Mouse (Mus musculus) adrenal gland, postnatal 4 days (tissue): ENCODE results near the gene Coa3. TPM values are rescaled to one million over a fixed set of nuclear protein-coding genes. Genes with fewer than 3 reads are reported as not detected.
"Not testable (repeated sequence)": the region's sequence is repeated elsewhere in the genome, so short reads cannot be mapped to it uniquely, and the experiment has no call there.

Experiments
- DNase-seq, 2 experiments: peaks; one replicate each; pipeline ENCODE4 v3.0.0; 2021 to 2022; ENCODE audit warnings: low spot score in 2 of 2, mixed read lengths in 2 of 2
- long read RNA-seq, 2 experiments: library from polyadenylated mRNA; stranded (forward); transcript quantifications; one replicate each; pipeline ENCODE4 v2.0.0; 2021
- total RNA-seq, 2 experiments: library from RNA; stranded (reverse); gene quantifications; 2 replicates each; pipeline ENCODE4 v1.2.3; 2021

Gene Coa3
- total RNA-seq, result 10 to 100 TPM; 62.9 to 67.1 TPM
- long read RNA-seq, experiment 1, transcript Coa3-201 (2 exons, 886 nt), result major isoform, 109 of 114 reads
- long read RNA-seq, experiment 1, partial matches to known transcripts, result 0 of 114 reads
- long read RNA-seq, experiment 1, other reads (novel, unspliced or antisense), result 5 of 114 reads
- long read RNA-seq, experiment 2, transcript Coa3-201 (2 exons, 886 nt), result major isoform, 96 of 106 reads
- long read RNA-seq, experiment 2, partial matches to known transcripts, result 0 of 106 reads
- long read RNA-seq, experiment 2, other reads (novel, unspliced or antisense), result 10 of 106 reads

- peak; percentile 42 to 66 for DNase-seq
Measured at GRCm38 (mm10) chr11:101278223-101279192, at the start of gene Coa3, which contains the start of gene Cntd1. Gene Coa3 (minus strand): TSS chr11:101279114. Gene Cntd1 (plus strand): TSS chr11:101279012.

DNA sequence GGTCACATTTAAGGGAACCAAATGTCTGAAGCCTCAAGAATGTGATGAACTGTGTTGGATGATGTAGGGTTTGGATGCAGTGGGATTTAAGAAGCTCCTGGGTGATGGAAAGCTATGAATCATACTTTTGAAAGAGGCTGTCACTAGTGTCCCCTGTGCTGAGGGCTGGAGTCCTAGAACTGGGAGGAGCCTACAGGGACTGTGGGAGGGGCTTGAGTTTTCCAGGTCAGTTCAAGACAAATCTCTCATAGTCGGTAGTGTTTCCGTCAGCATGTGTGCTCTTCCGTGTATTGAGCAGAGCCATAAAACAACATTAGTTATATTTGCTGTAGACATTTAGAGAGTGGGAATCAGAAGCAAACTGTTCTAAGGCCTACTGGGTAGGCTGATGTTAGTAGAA is 48.4 kb upstream of the Coa3 start:
- no peak for DNase-seq

DNA sequence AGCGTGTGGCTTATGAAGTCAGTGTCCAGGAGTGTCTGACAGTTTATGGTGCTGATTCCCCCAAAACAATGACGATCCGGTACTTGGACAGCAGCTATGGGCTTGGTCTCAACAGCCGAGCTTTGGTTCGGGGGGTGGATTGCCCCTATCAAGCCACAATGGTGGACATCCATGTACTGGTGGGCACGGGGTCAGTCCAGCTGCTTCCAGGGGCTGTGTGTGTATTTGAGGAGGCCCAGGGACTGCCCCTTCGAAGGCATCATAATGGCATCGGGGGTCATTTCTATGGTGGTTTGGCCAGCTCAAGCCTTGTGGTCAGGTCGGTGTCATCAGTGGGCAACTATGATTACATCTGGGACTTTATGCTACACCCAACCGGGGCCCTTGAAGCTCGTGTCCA is 47.2 kb upstream of the Coa3 start:
- no peak for DNase-seq

GRCm38 (mm10) chr11:101325201-101325600 is 46.3 kb upstream of the Coa3 start:
- not testable (repeated sequence) for DNase-seq

DNA sequence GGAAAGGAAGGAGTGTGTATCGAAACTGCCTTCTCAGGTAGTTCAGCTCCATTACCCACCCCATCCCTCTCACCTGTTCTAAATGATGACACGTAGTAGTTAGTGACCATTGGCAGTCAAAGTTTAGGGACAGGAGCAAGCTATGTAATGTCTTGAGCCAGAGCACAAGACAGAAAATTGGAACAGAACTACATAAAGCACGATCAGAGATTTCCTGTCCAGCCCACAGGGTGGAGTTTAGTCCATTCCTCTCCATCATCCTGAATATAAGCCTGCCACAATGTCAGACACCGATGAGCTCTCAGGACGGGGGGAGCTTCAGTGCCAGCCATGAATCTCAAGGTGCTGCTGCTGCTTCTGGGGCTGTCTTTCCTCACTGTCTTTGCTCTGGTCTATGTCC is 45.8 kb upstream of the Coa3 start, which contains the start of gene Aoc2:
TSS of gene Aoc2 (plus strand) at position 301 of the 400 bp plus-strand sequence.
- DNase-seq, result no peak

GRCm38 (mm10) chr11:101323609-101324008 is 44.7 kb upstream of the Coa3 start:
- DNase-seq, result peak in 1 of 2 experiments; percentile 53

DNA sequence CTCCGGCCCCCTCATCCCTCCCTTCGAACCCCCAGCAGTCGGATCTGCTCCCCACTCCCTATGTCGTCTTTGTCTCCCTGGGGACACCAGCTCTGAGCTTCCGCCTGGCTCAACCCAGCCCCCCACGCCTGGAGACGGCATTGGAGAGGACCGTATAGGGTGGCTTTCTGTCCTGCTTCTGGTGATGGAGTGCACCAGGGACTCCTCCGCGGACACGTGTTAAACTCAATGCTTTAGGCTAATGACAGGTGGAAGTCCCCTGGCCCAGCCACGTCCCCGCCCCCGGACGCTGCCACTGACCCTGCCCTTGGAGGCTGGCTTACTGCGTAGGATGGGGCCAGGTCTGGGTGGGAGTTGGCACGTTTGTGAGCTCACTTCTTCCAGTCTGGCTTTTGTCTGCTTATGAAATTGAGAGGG is 37.6 kb upstream of the Coa3 start:
- no peak for DNase-seq

DNA sequence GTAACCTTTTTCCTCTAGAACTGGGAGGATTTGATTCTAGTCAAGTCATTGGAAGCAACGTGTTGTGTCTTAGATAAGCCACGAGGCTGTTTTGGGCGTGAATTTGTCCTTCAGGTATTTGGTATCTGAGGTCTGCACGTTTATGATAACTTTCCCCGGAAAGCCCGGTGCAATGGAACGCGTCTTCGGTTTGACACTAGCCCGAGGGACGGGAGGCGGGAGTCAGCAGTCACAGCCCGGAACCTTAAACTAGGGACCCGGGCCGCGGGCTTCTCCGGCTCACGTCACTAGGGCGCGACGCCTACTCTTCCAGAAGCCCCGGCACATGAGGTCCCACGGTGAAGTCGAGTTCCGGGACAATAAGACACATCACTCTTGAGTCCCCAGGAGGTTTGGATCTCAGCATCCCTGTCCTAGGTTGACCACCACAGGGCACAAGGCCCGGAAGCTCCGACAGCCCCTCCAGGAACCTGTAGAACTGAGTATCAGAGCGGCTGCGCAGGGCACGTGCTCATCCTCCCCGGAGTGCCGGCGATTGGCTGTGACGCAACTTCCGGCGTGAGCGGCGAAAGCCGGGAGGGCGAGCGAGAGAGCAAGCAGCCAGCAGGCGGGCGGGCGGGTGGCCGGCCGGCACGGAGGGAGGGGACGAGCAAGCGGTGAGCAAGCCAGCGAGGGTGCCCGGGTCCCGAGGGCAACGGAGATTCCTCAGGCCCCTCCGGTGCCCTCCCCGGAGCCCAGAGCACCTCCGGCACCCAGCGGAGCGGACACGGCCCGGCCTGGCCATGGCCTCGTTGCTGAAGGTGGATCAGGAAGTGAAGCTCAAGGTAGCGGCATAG is 37.0 kb upstream of the Coa3 start, which contains the start of gene Psme3:
TSS of gene Psme3 (plus strand) at position 549 of the 836 bp plus-strand sequence.
- peak; percentile 83 to 91 for DNase-seq

- no peak for DNase-seq
Measured at GRCm38 (mm10) chr11:101315082-101315650, 36.3 kb upstream of the Coa3 start.

DNA sequence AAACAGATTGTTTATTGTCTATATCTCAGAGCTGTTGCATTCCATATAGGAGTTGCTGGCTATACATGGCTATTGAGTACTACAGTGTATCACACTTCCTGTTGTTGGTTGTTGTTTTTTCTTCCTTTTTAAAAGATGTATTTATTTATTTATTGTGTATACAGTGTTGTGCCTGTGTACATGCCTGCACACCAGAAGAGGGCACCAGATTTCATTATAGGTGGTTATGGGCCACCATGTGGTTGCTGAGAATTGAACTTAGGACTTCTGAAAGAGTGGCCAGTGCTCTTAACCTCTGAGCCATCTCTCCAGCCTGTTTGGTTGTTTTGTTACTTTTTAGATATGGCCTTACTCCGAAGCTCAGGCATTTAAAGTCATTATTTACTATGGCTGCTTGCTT is 35.7 kb upstream of the Coa3 start:
- no peak for DNase-seq

DNA sequence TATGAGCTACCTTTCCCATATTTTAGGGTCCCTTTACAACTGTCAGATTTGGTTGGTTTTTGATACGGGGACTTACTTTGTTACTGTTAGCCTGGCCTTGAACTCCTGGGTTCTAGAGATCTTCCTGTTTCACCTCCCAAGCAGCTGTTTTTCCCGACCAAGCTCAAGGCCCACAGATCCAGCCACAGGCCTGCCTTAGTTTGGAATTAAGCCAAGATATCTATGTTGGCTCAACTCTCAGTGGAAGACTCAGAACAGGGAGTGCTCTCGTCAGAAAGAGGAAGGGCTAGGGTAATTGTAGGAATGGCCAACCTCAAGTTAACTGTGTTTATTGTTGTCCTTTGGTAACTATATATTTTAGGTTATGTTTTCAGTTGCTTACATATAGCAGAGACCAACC is 33.2 kb upstream of the Coa3 start:
- DNase-seq, result no peak

DNA sequence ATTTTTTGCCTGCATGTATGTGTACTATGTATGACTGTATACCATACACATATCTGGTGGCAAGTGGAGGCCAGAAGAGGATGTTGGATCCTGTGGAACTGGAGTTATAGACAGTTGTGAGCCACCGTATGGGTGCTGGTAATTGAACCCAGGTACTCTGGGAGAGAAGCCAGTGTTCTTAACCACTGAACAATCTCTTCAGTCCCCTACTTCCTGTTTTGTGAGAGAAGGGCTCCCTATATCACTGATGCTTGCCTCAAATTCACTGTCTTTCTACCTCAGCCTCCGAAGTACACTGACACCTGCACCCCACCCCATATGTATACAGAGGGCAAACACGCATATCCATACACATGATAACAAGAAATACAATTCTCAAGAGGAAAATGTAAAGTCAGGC is 32.2 kb upstream of the Coa3 start:
- DNase-seq, result no peak

- no peak for DNase-seq
Measured at GRCm38 (mm10) chr11:101307744-101308143, 28.8 kb upstream of the Coa3 start.

GRCm38 (mm10) chr11:101302004-101302798 is 23.3 kb upstream of the Coa3 start, which contains the start of gene Becn1:
Gene Becn1 (minus strand): TSS chr11:101302286.
- DNase-seq, result peak; percentile 91 to 96

DNA sequence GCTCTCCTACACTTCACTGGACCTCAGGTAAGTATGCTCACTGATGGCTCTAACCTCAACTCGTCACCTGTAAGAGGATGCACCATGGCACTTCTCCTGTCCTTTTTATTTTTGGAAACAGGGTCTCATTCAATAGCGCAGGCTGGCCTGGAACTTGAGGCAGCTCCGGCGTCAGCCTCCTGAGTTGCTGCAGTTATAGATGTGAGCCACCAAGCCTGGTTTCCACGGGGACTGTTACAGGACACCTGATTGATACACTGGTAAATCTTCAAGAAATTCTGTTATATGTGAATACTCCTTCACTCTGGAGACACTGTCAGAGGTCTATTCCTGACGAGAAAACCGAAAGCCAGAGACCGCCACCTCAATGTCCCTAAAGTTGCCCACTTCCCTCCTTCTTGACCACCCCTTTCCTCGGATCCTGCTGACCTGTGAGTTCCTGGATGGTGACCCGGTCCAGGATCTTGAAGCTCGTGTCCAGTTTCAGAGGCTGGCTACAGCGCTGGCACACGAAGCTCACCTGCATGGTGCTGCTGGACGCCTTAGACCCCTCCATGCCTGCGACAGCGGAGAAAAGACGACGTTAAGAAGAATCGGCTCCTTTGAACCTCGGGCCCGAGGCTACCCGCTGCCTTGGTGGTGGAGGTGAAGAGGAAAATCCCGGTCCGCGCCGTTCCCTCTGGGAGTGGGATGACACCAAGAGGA is 22.5 kb upstream of the Coa3 start:
- DNase-seq, result no peak

DNA sequence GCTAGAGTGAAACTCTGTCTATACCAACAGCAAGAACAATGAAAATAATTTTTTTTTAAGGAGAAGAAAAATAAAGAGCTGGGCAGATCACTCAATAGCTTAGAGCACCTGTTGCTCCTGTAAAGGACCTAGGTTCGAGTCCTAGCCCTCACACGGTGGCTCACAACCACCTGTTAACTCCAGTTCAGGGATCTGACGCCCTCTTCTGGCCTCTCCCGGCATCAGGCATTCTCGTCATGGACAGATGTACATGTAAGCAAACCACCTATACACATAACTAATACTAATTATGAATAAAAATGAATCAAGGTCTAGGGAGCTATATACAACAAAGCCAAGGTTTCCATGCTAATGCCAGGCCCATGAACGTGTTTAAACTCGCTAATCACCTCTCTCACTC is 22.0 kb upstream of the Coa3 start:
- no peak for DNase-seq

DNA sequence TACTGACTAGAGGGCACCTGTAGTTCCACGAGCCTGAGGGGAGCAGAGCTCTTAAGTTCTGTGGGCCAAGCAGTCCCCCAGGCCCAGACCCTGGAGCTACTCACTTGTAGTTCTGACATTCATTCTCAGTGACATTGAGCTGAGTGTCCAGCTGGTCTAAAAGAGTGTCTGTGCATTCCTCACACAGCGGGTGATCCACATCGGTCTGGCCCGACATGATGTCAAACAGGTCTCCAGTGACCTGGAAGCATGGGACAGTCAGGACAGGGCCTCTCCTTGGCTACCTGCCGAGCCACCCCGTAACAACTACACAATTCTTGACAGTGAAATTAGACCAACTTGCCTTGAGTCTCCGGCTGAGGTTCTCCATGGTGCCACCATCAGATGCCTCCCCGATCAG is 16.3 kb upstream of the Coa3 start:
- no peak for DNase-seq

DNA sequence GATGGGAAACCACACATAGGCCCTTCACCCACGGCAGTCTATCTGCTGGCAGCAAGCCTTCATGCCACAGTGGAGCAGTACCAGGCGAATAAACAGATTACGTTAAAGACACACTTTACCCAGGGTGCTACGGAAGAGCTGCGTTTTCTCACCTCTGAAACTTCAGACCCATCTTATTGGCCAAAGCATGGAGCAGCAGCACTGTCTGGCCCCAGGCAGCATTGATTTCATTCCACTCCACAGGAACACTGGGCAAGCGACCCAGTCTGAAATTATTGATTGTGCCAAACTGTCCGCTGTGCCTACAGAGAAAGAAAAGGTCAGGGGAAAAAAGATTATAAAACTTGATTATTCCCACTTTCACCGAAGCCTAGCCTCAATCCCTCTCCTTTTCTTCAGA is 12.3 kb upstream of the Coa3 start:
- no peak for DNase-seq

DNA sequence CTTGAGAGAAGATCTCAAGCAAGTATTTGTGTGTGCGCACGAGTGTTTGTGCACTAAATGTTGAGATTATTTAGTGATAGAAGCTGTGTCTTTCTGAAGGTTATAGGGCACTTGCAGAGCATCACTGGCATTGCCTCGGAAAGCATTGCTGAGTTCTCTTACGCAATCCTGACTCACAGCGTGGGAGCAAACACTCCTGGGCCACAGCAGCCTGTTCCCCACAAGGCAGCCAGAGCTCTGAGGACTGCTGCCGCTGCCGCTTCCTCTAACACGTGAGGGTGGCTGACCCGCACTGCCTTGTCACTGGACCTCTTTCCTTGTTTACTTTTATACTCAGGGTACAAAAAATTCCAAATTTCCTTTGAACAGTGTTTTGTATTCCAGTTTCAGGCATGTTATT is 8.4 kb upstream of the Coa3 start:
- DNase-seq, result no peak
